Mouse (Mus musculus) embryonic facial prominence, embryonic 13.5 days (tissue): ENCODE measurements around the gene Cdon. TPM values are rescaled to one million over a fixed set of nuclear protein-coding genes. Genes with fewer than 3 reads are reported as not detected.

ENCODE experiments used
- ATAC-seq: fragments of 200-750 bp; cut with Nextera tagmentation; 2 replicates; pipeline ENCODE4 v1.8.0; 2017; ENCODE audit warnings: low read depth; ENCODE audit not compliant: insufficient number of reproducible peaks, insufficient read depth, low FRiP score, low TSS enrichment
- H3K27ac ChIP-seq: fragments of 300-500 bp; sonication (generic); 2 replicates; pipeline ENCODE4 v1.5.1; 2015; ENCODE audit warnings: moderate library complexity, mild to moderate bottlenecking, inconsistent platforms
- H3K27me3 ChIP-seq: fragments of 300-500 bp; sonication (generic); 2 replicates; pipeline ENCODE4 v1.6.1; 2015; ENCODE audit warnings: mild to moderate bottlenecking, inconsistent platforms
- H3K36me3 ChIP-seq: fragments of 300-500 bp; sonication (generic); 2 replicates; pipeline ENCODE4 v1.6.1; 2015; ENCODE audit warnings: mild to moderate bottlenecking, inconsistent platforms
- H3K4me1 ChIP-seq: fragments of 300-500 bp; sonication (generic); 2 replicates; pipeline ENCODE4 v1.6.1; 2015; ENCODE audit warnings: inconsistent platforms
- H3K4me2 ChIP-seq: fragments of 300-500 bp; sonication (generic); 2 replicates; pipeline ENCODE4 v1.6.1; 2015; ENCODE audit warnings: moderate library complexity, mild to moderate bottlenecking, inconsistent platforms
- H3K4me3 ChIP-seq: fragments of 300-500 bp; sonication (generic); 2 replicates; pipeline ENCODE4 v1.5.1; 2015; ENCODE audit warnings: mild to moderate bottlenecking, inconsistent platforms
- H3K9ac ChIP-seq: fragments of 300-500 bp; sonication (generic); 2 replicates; pipeline ENCODE4 v1.6.1; 2015; ENCODE audit warnings: mild to moderate bottlenecking, inconsistent platforms
- H3K9me3 ChIP-seq: fragments of 300-500 bp; sonication (generic); 2 replicates; pipeline ENCODE4 v1.6.1; 2016; ENCODE audit warnings: inconsistent platforms
- WGBS: fragments of 180-500 bp; shearing (Covaris S2); methylation state at CpG from one replicate; pipeline ENCODE4 v1.1.7; 2015; ENCODE audit warnings: mixed read lengths; 5-methylcytosine and 5-hydroxymethylcytosine counted together
- polyA plus RNA-seq: library from polyadenylated mRNA; unstranded; fragments of >200 nt; fragmentation: Nextera tagmentation; extraction: Ambion mirVana; gene quantifications from 2 replicates; pipeline ENCODE4 v1.2.1, GENCODE M21; 2015

Gene Cdon
- polyA plus RNA-seq, 1 experiment from 2014 or later, result 20.7 TPM

- 79% methylated on average over 8 of the region's 8 CpGs for WGBS
- H3K4me2 ChIP-seq, result no peak overlapping the region
- no peak for ATAC-seq
- H3K4me1 ChIP-seq, result peaks cover 53% of the 10 kb centered on the region
- peaks cover 5% of the 10 kb centered on the region; the same call in 1 of the 2 replicates for H3K36me3 ChIP-seq
- no peak overlapping the region for H3K4me3 ChIP-seq
- no peaks in the 10 kb centered on the region for H3K27me3 ChIP-seq
- H3K9me3 ChIP-seq, result no peaks in the 10 kb centered on the region
- H3K9ac ChIP-seq, result no peak overlapping the region
- no peak overlapping the region for H3K27ac ChIP-seq
Measured at GRCm38 (mm10) chr9:35438286-35439061, 17.5 kb downstream of the Cdon start.

- Histone ChIP-seq H3K27me3 (no peaks in the 10 kb centered on the region), H3K4me2 (no peak overlapping the region), H3K9ac (no peak overlapping the region), H3K4me1 (peaks cover 56% of the 10 kb centered on the region), H3K4me3 (no peak overlapping the region), H3K36me3 (peaks cover 5% of the 10 kb centered on the region; the same call in 1 of the 2 replicates), H3K9me3 (no peaks in the 10 kb centered on the region), H3K27ac (no peak overlapping the region)
- no peak for ATAC-seq
- 62% methylated on average over 6 of the region's 6 CpGs for WGBS
Measured at GRCm38 (mm10) chr9:35439062-35439442, 18.1 kb downstream of the Cdon start.

GRCm38 (mm10) chr9:35439754-35440153 is 18.8 kb downstream of the Cdon start:
- Histone ChIP-seq H3K9me3 (no peaks in the 10 kb centered on the region), H3K4me1 (peaks cover 56% of the 10 kb centered on the region), H3K9ac (no peak overlapping the region), H3K4me3 (no peak overlapping the region), H3K27me3 (no peaks in the 10 kb centered on the region), H3K36me3 (no peaks in the 10 kb centered on the region), H3K27ac (no peak overlapping the region), H3K4me2 (no peak overlapping the region)
- ATAC-seq, result no peak

- Histone ChIP-seq H3K27me3 (no peaks in the 10 kb centered on the region), H3K36me3 (no peaks in the 10 kb centered on the region), H3K27ac (no peak overlapping the region), H3K4me3 (no peak overlapping the region), H3K4me1 (peaks cover 66% of the 10 kb centered on the region), H3K9me3 (no peaks in the 10 kb centered on the region), H3K9ac (no peak overlapping the region), H3K4me2 (no peak overlapping the region)
- WGBS, result 39% methylated on average over 5 of the region's 5 CpGs
- no peak for ATAC-seq
Measured at GRCm38 (mm10) chr9:35442476-35442875, 21.5 kb downstream of the Cdon start.

- peak overlapping the region; percentile 9; the same call in 1 of the 2 replicates for H3K27ac ChIP-seq
- H3K9ac ChIP-seq, result no peak overlapping the region
- no peak for ATAC-seq
- peaks cover 56% of the 10 kb centered on the region for H3K4me1 ChIP-seq
- H3K4me2 ChIP-seq, result no peak overlapping the region
- H3K9me3 ChIP-seq, result no peaks in the 10 kb centered on the region
- no peak overlapping the region for H3K4me3 ChIP-seq
- no peaks in the 10 kb centered on the region for H3K27me3 ChIP-seq
- WGBS, result 39% methylated on average over 13 of the region's 13 CpGs
- H3K36me3 ChIP-seq, result 0 out of 2 replicates have a peak, but pooled peaks cover under 1% of the 10 kb centered on the region
Measured at GRCm38 (mm10) chr9:35443618-35444511, 22.9 kb downstream of the Cdon start.

GRCm38 (mm10) chr9:35444512-35444886 is 23.6 kb downstream of the Cdon start:
- Histone ChIP-seq H3K9ac (no peak overlapping the region), H3K36me3 (0 out of 2 replicates have a peak, but pooled peaks cover 5% of the 10 kb centered on the region), H3K9me3 (no peaks in the 10 kb centered on the region), H3K4me3 (no peak overlapping the region), H3K4me1 (peaks cover 52% of the 10 kb centered on the region), H3K4me2 (no peak overlapping the region), H3K27me3 (no peaks in the 10 kb centered on the region), H3K27ac (0 out of 2 replicates have a peak overlapping the region, but pooled peaks have one; percentile 23)
- WGBS, result 32% methylated on average over 8 of the region's 8 CpGs
- no peak for ATAC-seq

- Histone ChIP-seq H3K36me3 (peaks cover 7% of the 10 kb centered on the region; the same call in 1 of the 2 replicates), H3K4me2 (no peak overlapping the region), H3K4me1 (peaks cover 53% of the 10 kb centered on the region), H3K4me3 (no peak overlapping the region), H3K9me3 (no peaks in the 10 kb centered on the region), H3K9ac (no peak overlapping the region), H3K27ac (peak overlapping the region; percentile 69), H3K27me3 (no peaks in the 10 kb centered on the region)
- WGBS, result 26% methylated on average over 4 of the region's 4 CpGs
- no peak for ATAC-seq
Measured at GRCm38 (mm10) chr9:35446916-35447315, 26.0 kb downstream of the Cdon start.

GRCm38 (mm10) chr9:35453311-35453710 is 32.4 kb downstream of the Cdon start:
- Histone ChIP-seq H3K27me3 (no peaks in the 10 kb centered on the region), H3K4me2 (no peak overlapping the region), H3K36me3 (peaks cover 61% of the 10 kb centered on the region), H3K9ac (no peak overlapping the region), H3K9me3 (no peaks in the 10 kb centered on the region), H3K4me3 (no peak overlapping the region), H3K27ac (peak overlapping the region; percentile 91), H3K4me1 (peaks cover 29% of the 10 kb centered on the region)
- WGBS, result 14% methylated on average over 6 of the region's 6 CpGs
- ATAC-seq, result no peak

- Histone ChIP-seq H3K36me3 (peaks cover 81% of the 10 kb centered on the region), H3K9ac (no peak overlapping the region), H3K4me2 (no peak overlapping the region), H3K27me3 (no peaks in the 10 kb centered on the region), H3K4me3 (no peak overlapping the region), H3K27ac (no peak overlapping the region), H3K9me3 (no peaks in the 10 kb centered on the region), H3K4me1 (0 out of 2 replicates have a peak, but pooled peaks cover 4% of the 10 kb centered on the region)
- 78% methylated on average over 8 of the region's 8 CpGs for WGBS
- no peak for ATAC-seq
Measured at GRCm38 (mm10) chr9:35459594-35459993, 38.7 kb downstream of the Cdon start.

GRCm38 (mm10) chr9:35467264-35467817 is 46.4 kb downstream of the Cdon start:
- no peaks in the 10 kb centered on the region for H3K27me3 ChIP-seq

GRCm38 (mm10) chr9:35468913-35469312 is 48.0 kb downstream of the Cdon start:
- H3K36me3 ChIP-seq, result peaks cover 60% of the 10 kb centered on the region
- H3K27me3 ChIP-seq, result no peaks in the 10 kb centered on the region
- no peak overlapping the region for H3K27ac ChIP-seq
- H3K4me3 ChIP-seq, result no peak overlapping the region
- H3K4me2 ChIP-seq, result no peak overlapping the region
- no peaks in the 10 kb centered on the region for H3K9me3 ChIP-seq
- no peak overlapping the region for H3K9ac ChIP-seq
- 0 out of 2 replicates have a peak, but pooled peaks cover 6% of the 10 kb centered on the region for H3K4me1 ChIP-seq
- ATAC-seq, result no peak

More at GRCm38 (mm10) chr9:35467264-35467817, 46.4 kb downstream of the Cdon start:
- H3K36me3 ChIP-seq, result peaks cover 57% of the 10 kb centered on the region
- 0 out of 2 replicates have a peak, but pooled peaks cover 6% of the 10 kb centered on the region for H3K4me1 ChIP-seq
- H3K27ac ChIP-seq, result no peak overlapping the region
- H3K9me3 ChIP-seq, result no peaks in the 10 kb centered on the region
- no peak overlapping the region for H3K9ac ChIP-seq
- no peak overlapping the region for H3K4me2 ChIP-seq
- 68% methylated on average over 8 of the region's 8 CpGs for WGBS
- no peak overlapping the region for H3K4me3 ChIP-seq
- ATAC-seq, result no peak
